Mouse (Mus musculus) embryonic fibroblast, embryonic 13.5 days (primary cell): ENCODE results near the gene Ddx23.

Experiments used
- CTCF ChIP-seq: IDR thresholded peaks from 2 replicates; pipeline ENCODE4 v1.5.1; 2011; ENCODE audit warnings: mild to moderate bottlenecking, control low read depth, low read length, moderate library complexity, borderline replicate concordance; ENCODE audit not compliant: insufficient read depth
- POLR2A ChIP-seq: IDR thresholded peaks from 2 replicates; pipeline ENCODE4 v1.6.1; 2011; ENCODE audit warnings: low read depth, mild to moderate bottlenecking, control low read depth, low read length, moderate library complexity

DNA sequence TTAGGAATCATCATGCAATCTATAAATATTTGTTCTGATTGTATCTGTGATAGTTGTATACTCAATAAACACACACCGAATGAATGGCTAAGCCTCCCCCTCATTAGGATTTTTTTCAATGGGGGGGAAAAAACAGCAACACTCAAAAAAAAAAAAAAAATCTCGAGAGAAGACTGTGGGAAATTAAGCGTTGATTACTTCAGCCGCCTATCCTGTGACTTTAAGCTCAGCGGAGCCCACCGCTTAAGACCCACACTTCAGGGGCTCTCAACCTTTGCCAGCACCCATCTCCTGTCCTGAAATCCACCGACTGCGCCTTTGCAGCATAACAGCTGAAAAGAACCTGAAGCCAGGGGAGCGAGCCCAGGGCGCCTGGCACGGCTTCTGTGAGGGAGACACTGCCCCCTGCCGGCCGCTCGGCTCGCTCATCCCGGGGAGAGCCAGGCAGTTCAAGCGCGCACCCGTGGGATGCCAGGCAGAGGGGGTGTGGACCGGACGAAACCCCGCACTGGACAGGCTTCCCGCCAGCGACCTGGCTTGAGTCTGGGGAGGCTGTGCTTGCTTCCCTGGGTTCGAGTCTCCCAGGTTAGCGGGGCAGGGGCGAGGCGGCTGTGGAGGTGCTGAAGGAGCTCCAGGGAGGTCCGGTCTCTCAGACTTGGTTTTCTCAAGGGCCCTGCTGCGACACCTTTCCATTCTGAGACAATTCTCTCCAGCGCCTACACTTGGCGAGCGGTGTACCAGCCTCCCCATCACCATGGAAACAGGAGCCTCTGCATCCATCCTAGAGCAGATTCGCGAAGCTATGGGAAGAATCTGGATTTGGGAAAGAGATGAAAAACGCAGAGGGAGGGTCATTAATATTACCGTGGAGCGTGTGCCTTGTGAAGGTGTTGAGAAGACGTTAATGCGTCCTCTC lies 36.8 kb upstream of the Ddx23 start:
- TF ChIP-seq POLR2A, result no peak
- peak; percentile 73 for TF ChIP-seq CTCF
